Mouse (Mus musculus): Measurements from ENCODE around the gene Arnt.

- TF ChIP-seq POLR2A (IDR thresholded peaks at IDR 0.05; ENCODE audit: borderline replicate concordance, low read depth, low read length) (no peak), CTCF (IDR thresholded peaks at IDR 0.05; ENCODE audit: low read depth, low read length) (no peak)
Observed at GRCm38 (mm10) chr3:95539837-95540236, 105.6 kb downstream of the Arnt start.

Data from bone marrow macrophage, adult 2 months (primary cell).